Mouse (Mus musculus): Measurements from ENCODE around the gene Dync1li1. TPM values are rescaled to one million over a fixed set of nuclear protein-coding genes. Genes with fewer than 3 reads are reported as not detected.
"Not testable (repeated sequence)": the region's sequence is repeated elsewhere in the genome, so short reads cannot be mapped to it uniquely, and the experiment has no call there.

The Dync1li1 gene
- total RNA-seq (2021) = 100 to 1,000 TPM in 1 of 2 experiments, 10 to 100 TPM in 1; 92.8 to 101 TPM

DNA sequence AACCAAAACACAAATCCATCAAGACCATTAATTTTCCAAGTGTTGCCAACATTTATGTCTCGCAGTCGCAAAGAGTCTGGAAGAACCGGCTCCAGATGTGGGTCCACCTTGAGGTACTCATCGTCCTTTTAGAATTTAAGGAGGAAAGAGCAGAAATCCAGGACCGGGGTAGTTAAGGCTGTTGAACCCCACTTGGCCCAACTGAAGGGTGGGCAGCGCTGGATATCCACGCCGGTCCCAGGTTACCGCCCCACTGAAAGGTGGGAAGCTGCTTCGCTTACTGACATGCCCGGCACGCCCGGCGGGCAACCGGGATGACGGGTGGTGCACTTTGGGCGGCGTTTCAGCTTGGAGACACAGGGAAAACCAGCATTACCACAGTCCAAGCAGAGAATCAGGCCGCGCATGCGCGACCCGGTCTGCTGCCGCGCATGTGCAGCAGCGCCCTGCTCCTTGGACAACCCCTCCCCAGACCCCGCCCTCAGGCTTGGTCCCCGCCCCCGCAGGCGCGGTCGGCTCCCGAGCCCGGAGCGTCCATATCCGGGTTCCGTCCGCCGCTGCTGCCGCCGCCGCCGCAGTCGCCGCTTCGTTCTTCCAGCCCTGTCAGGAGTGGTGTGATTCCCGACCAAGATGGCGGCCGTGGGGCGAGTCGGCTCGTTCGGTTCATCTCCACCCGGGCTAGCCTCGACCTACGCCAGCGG lies at the start of gene Dync1li1:
Gene Dync1li1, plus strand, starts transcription at position 539 of the 701 bp plus-strand sequence.
- DNase-seq (ENCODE audit: extremely low spot score in 1 of 2, low spot score in 1 of 2) = peak; percentile 91 to 96

DNA sequence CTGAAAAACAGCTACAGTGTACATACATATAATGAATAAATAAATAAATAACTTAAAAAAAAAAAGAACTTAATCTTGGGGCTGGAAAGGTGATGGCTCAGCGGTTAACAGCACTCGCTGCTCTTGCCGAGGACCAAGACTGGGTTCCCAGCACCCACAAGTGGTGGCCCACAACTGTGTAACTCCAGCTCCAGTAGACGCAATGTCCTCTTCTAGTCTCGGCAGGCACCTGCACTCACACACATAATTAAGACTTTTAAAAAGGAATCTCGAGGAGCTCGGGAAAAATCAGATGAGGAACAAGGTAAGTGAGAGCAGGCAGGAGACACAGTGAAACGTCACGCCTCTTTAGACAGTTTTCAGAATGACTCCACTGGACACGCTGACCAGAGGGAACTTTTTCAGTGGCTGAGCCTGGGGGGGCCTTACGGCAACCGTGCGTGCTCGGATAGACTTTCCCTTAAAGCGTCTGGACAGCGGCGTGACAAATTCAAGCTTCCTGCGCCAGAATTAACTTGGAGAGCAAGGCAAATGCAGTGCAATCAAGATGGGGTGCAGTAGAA lies 49.3 kb upstream of the Dync1li1 start:
- no peak for DNase-seq (ENCODE audit: extremely low spot score in 1 of 2, low spot score in 1 of 2)

DNA sequence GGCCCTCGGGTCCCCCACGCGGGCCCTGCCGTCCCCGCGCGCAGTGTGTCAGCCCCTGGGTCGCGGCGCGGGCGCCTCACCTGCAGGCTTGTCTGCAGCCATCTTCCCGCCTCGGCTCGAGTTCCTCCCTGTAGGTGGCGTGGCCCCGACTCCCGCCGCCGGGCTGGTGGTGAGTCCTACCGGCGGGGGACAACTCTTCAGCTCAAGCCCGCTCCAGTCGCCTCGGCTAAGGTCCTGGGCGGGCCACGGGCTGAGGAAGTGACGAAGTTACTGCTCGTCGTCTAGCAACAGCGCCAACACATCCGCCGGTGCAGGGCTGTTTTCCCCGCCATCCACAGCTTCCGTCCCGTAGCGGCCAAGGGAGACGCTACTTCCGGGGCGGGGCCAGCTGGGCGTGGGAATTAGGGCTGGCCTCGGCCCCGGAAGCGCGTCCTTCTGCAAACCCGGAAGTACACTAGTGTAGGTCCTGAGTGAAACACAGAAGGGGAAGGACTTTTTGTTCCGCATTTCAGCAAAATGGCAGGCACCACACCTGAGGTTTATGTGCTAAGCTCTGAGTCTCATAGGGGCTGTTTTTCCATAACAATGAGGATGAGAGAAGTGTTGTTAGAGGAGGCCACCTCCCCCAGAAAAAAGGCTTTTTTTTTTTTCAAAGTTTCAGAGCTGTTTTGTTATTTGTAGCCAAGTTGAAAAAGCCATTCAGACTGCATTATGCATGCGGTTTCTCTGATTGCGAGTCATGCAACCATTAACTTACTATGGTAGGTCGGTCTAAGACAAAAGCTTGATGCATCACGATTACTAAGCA lies 48.5 kb upstream of the Dync1li1 start, which contains the start of gene Cnot10:
Gene Cnot10, minus strand, starts transcription at position 346 of the 808 bp plus-strand sequence.
- peak; percentile 92 to 93 for DNase-seq (ENCODE audit: extremely low spot score in 1 of 2, low spot score in 1 of 2)

DNA sequence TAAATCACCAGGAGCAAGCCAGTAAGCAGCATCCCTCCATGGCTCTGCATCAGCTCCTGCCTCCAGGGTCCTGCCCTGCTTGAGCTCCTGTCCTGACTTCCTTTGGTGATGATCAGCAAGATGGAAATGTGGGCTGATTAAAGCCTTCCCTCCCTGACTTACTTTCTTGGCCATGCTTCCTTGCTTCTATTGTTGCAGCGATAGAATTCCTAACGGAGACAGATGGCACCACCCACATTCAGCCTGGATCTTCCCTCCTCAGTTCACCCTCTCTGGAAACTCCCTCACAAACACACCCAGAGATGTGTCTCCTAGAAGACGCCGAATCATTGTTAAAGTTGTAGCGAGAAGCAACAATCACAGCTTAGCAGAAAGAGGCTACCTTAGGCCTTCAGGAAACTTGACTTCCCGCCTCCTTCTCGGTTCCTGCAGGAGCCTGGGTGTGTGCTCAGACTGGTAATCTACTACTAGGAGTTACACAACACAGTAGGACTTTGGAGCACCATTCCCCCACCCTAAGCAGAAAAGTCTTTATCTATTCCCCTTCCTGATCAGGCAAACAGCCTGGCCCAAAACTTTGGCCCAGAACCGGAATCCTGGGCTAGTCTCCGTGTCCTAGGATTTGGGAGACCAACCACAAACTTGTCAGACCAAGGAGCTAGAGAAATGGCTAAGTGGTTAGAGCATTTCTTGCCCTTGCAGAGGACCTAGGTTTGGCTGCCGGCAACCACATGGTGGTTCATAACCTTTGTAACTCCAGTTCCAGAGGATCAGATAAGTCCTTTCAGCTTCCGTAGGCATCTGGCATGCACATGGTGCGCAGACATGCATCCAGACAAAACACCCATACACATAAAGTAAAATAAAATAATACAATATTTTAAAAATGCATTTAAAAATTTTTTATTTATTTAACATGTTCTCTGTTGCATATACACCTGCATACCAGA lies 41.8 kb upstream of the Dync1li1 start:
- peak; percentile 23 to 52 for DNase-seq (ENCODE audit: extremely low spot score in 1 of 2, low spot score in 1 of 2)

DNA sequence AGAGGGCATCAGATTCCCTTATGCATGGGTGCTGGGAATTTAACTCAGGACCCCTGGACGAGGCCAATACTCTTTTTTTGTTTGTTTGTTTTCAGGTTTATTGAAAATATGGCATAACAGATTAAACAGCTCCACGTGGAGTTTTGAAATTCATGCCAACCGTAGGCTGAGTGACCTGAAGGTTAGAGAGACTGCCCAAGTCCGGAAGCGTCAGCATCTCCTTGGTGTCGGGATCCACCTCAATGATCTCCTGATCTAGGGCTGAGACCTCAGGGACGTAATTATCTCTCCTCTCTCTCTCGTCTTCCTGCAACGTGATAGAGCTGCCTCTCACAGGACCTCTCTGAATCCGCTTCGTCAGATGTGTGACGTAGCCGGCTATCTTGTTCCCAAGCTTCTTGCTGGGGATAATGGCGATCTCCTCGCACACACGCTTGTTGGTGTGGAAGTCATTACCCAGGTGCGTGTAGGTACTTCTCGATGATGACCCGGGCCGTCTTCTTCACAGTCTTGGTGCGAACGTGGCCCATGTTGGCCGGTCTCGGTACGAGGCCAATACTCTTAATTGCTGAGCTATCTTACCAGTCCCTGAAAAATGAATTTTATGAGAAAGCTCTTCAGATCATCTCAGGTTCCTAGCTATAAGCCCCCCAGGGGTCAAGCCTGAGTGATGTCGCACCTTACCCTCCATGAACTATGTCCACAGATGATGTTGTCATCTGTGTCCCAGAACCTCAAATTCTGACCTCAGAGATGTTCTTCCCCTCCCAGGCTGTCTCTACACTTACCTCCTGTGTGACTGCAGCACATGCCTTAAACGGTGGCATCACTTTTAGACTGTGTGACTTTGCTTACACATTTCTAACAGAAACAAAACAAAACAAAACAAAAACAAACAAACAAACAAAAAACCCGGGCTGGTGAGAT lies 40.8 kb upstream of the Dync1li1 start:
- no peak for DNase-seq (ENCODE audit: extremely low spot score in 1 of 2, low spot score in 1 of 2)

DNA sequence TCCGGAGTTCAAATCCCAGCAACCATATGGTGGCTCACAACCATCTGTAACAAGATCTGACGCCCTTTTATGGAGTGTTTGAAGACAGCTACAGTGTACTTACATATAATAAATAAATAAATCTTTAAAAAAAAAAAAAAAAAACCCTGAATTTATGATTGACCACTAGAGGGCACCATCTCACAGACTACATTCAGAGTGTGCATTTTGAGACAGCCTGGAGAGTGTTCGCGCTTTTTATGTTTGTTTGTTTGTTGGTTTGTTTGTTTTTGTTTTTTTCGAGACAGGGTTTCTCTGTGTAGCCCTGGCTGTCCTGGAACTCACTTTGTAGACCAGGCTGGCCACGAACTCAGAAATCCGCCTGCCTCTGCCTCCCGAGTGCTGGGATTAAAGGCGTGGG lies 40.1 kb upstream of the Dync1li1 start:
- DNase-seq (ENCODE audit: extremely low spot score in 1 of 2, low spot score in 1 of 2) = not testable (repeated sequence)

DNA sequence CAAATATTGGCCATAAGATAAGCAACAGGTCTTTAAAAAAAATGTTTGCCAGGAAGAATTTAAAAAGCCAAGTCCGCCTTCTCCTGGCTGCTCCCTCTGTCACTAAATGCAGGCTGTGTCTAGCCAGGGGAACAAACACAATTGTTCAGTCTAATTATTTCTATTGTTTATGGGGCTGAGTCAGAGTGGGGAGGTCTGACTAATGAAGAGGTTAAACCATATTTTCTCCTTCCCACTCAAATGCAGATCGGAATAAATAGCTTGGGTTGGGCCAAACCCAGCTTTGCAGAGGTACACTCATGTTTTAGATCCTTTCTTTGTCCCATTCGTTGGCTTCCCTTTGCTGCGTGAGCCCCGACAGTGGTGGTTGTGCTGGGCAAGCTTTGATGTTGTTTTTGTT lies 39.2 kb upstream of the Dync1li1 start:
- DNase-seq (ENCODE audit: extremely low spot score in 1 of 2, low spot score in 1 of 2) = no peak

DNA sequence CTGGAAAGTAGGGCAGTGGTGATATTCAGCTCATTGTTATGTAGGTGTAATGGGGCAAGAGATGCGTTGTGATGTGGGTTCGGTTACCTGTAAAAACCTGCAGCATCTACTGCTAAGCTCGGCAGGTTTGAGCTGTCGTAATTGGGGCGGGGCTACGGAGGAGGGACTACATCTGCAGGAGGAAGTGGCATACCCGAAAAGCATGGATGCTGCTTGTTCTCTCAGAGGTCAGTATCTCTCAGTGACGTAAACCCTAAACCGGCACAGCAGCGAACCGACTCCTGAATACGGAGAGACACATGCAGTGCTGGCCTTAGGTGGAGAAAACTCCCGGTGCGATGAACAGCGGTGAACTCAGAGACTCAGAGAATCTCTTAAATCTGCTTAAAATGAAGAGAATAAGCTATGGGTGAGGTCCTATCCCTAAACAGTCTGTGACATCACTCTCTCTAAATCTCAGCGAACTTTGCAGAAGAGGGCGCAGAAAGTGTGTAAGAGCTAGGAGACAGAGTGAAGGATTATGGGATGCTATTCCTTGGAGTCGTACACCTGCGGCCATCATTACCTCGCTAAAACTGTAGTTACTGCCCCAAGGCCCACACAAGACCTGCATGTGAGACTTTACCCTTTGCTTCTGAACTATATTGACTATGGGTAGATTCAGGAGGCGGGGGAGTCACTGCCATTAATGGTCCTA lies 37.5 kb upstream of the Dync1li1 start:
- DNase-seq (ENCODE audit: extremely low spot score in 1 of 2, low spot score in 1 of 2) = no peak

DNA sequence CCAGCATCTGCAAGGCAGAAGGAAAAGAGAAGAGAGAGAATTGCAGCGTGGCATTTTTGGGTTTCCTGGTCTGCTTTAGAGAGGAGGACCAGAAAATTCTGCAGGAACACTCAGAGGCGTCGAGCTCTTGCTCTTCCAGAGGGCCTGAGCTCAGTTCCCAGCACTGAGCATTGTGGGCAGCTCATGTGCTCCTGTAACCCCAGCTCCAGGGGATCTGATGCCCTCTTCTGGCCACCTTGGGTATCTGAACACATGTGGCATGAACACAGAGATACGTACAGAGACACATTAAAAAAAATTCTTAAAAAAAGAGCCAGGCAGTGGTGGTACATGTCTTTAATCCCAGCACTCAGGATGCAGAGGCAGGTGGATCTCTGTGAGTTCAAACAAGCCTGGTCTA lies 33.2 kb upstream of the Dync1li1 start:
- DNase-seq (ENCODE audit: extremely low spot score in 1 of 2, low spot score in 1 of 2) = no peak

DNA sequence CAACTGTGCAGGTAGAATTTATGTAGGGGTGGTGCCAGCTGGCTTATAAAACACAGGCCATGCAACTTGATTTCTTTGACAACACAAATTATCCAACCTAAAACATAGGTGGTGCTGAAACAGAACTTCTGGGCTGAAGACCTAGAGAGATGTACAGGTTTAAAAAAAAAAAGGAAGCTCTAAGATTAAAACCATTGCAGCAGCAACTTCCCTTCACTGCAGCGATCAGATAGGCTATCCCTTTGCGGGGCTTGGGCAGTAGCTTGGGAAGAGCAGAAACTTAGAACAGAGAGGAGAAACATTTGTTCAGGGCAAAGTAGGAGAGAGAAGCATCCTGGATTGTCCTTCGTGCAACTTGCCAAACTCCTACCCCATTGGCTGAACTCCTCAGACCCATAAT lies 31.9 kb upstream of the Dync1li1 start:
- no peak for DNase-seq (ENCODE audit: extremely low spot score in 1 of 2, low spot score in 1 of 2)

DNA sequence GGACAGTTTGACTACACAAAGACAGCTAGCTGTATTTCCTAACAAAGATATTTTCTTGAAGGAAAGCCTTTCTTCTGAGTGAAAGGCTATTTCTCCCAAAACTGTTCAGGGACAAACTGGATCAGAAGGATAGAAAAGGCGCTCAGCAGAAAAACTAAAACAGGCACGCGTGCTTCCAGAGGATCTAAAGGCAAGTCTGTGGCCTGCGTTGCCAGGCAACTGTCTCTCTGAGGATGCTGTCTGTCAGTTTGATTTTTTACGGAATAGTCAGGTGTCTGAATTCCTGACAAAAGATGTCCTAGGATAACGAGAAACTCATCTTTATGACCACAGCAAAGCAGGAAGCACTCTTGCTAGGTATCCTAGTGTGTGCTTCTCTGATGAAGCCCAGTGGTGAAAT lies 28.1 kb upstream of the Dync1li1 start:
- no peak for DNase-seq (ENCODE audit: extremely low spot score in 1 of 2, low spot score in 1 of 2)

DNA sequence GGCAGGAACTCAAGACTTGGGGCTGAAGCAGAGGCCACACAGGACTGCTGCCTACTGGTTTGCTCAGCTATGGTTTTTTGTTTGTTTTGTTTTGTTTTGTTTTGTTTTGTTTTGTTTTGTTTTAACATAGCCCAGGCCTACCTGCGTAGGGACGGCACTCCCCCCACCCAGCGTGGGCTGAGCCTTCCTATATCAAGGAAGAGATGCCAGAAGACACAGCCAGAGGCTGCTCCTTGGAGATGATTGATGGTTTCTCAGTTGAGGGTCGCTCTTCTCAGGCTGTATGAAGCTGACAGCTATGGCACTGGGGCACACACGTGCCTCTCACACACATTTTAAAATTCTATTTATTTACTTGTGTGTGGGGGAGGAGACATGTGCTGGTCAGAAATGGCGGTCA lies 27.6 kb upstream of the Dync1li1 start:
- DNase-seq (ENCODE audit: extremely low spot score in 1 of 2, low spot score in 1 of 2) = no peak

DNA sequence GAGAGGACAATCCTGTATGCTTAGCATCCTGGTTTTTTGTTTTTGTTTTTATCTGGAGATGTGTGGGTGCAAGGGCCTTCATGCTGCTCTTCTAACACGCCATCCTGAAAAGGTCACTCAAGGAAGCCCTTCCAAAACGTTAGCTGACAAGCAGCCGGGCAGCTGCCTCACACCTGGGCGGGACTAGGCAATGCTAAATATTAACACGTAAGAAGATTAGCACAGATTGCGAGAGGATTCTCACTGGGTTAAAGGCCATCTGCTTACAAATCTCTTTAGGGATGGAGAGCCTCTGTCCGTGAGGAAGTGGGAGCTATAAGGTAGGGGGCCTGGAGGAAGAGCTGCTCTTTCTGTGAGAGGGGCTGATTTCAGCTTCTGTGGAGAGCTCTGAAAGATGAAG lies 26.6 kb upstream of the Dync1li1 start:
- DNase-seq (ENCODE audit: extremely low spot score in 1 of 2, low spot score in 1 of 2) = no peak

DNA sequence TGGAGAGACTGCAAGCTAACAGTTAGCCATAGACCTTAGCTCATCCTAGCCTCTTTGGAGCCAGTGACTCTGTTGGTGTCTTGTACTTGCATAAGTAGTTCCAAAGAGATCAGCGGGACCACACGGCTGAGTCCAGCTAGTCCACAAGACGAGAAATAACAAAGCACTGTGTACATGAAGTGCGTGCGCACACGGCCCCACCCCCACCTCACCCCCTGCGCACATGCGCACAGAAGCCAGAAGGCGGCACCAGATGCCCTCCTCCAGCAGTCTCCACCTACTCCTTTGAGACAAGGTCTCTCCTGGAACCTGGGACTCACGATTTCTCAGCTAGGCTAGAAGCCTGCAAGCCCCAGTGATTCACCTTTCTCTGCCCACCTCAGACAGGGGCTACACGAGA lies 24.8 kb upstream of the Dync1li1 start:
- no peak for DNase-seq (ENCODE audit: extremely low spot score in 1 of 2, low spot score in 1 of 2)

DNA sequence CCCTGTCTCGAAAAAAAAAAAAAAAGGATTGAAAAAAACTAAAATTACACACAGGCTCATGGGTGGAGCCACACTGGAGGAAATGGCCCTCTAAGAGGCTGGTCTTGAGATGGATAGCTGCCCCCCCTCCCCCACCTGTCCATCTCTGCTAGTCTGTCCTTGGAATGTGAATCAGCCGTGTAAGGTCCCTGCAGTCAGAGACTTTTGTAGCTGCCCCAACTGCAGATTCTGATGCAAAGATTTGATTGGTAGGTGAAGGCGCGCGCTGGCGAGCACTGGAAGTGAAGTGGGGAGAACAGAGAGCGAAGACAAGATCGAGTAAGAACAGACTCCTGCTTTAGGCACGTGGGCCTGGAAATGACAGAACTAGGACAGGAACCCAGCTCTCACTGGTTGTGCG lies 21.7 kb upstream of the Dync1li1 start:
- no peak for DNase-seq (ENCODE audit: extremely low spot score in 1 of 2, low spot score in 1 of 2)

DNA sequence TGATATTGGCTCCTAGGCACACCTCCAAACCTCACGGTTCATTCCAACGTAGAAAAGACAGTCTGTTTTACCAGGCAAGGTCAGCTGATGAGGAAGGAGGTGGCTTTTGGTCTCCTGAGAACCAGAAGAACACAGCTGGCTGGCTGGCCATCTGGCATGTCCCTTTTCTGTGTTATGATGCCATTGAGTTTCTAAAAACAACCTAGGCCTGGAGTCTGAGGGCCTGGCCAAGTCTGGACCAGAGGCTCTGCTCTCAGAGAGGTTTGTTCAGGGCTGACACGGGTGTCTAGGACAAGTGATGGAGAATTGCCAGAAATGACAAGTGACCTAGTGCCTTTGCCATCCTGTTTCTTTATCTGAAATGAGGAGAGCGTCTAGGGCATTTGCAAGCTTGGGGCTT lies 20.5 kb upstream of the Dync1li1 start:
- no peak for DNase-seq (ENCODE audit: extremely low spot score in 1 of 2, low spot score in 1 of 2)

DNA sequence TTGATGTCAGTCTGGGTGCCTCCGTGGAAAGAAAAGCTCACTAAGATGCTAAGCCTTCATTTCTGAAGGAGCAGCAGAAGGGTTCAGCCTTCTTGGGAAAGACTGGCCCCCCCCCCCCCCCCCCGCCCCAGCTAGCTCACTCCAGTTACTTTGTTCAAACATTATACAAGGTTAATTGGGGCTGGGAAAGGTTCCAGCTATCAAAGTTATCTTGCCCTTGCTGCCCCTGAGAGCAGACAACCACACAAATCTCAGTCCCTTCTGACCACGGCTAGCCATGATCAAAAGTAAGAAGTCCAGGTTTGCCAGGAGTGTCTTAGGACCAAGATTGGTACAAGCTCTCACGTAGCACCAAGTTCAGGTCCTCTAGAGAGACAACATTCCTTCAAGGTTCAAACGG lies 19.6 kb upstream of the Dync1li1 start:
- no peak for DNase-seq (ENCODE audit: extremely low spot score in 1 of 2, low spot score in 1 of 2)

DNA sequence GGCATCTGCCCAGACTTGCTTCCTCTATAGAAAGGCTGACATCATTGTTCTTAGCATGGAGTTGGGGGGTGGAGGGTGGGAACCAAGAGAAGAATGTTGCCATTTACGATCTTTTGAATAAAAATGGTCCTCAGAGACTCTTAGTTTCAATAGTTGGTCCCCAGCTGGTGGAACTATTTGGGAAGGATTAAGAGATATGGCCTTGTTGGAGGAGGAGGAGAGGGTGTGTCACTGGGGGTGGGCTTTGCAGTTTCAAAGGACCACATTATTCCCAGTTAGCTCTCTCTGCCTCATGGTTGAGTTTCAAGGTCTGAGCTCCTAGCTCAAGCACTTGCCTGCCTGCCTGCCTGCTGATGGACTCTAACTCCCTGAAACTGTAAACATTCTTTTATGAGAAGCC lies 16.6 kb upstream of the Dync1li1 start:
- no peak for DNase-seq (ENCODE audit: extremely low spot score in 1 of 2, low spot score in 1 of 2)
